Mouse (Mus musculus) heart, embryonic 10.5 days (tissue): ENCODE results near the gene Col17a1. TPM values are rescaled to one million over a fixed set of nuclear protein-coding genes. Genes with fewer than 3 reads are reported as not detected.

Experiments used
- DNase-seq: peaks from one replicate; pipeline ENCODE4 v3.0.0-alpha.2; 2017; ENCODE audit warnings: low spot score
- H3K27ac ChIP-seq: fragments of 300-500 bp; sonication (generic); 2 replicates; pipeline ENCODE4 v1.5.1; 2016; ENCODE audit warnings: mild to moderate bottlenecking
- H3K27me3 ChIP-seq: fragments of 300-500 bp; sonication (generic); 2 replicates; pipeline ENCODE4 v1.6.1; 2016; ENCODE audit warnings: mild to moderate bottlenecking; ENCODE audit not compliant: poor library complexity, insufficient read depth, severe bottlenecking
- H3K36me3 ChIP-seq: fragments of 300-500 bp; sonication (generic); 2 replicates; pipeline ENCODE4 v1.6.1; 2016; ENCODE audit warnings: mild to moderate bottlenecking, moderate library complexity
- H3K4me1 ChIP-seq: fragments of 300-500 bp; sonication (generic); 2 replicates; pipeline ENCODE4 v1.6.1; 2016; ENCODE audit warnings: mild to moderate bottlenecking
- H3K4me3 ChIP-seq: fragments of 300-500 bp; sonication (generic); 2 replicates; pipeline ENCODE4 v1.5.1; 2016; ENCODE audit warnings: mild to moderate bottlenecking, moderate library complexity
- H3K9me3 ChIP-seq: fragments of 300-500 bp; sonication (generic); 2 replicates; pipeline ENCODE4 v1.6.1; 2016; ENCODE audit warnings: mild to moderate bottlenecking, moderate library complexity
- WGBS: fragments of 180-500 bp; shearing (Covaris S2); methylation state at CpG from one replicate; pipeline ENCODE4 v1.1.7; 2016; 5-methylcytosine and 5-hydroxymethylcytosine counted together
- polyA plus RNA-seq: library from polyadenylated mRNA; unstranded; fragments of >200 nt; fragmentation: Nextera tagmentation; extraction: Ambion mirVana; gene quantifications from 2 replicates; pipeline ENCODE4 v1.2.1, GENCODE M21; 2016

Gene Col17a1
- polyA plus RNA-seq, 1 experiment from 2014 or later: 0.63 TPM

- H3K27me3 ChIP-seq: no peaks in the 10 kb centered on the region
- H3K4me1 ChIP-seq: no peaks in the 10 kb centered on the region
- DNase-seq: no peak
- peaks cover 53% of the 10 kb centered on the region for H3K36me3 ChIP-seq
- no peaks in the 10 kb centered on the region for H3K9me3 ChIP-seq
- 90% methylated on average over 10 of the region's 10 CpGs for WGBS
- H3K27ac ChIP-seq: no peak overlapping the region
- no peak overlapping the region for H3K4me3 ChIP-seq
Observed at GRCm38 (mm10) chr19:47627450-47627849, 64.4 kb downstream of the Col17a1 start.

- Histone ChIP-seq H3K27ac (no peak overlapping the region), H3K4me3 (no peak overlapping the region), H3K27me3 (no peaks in the 10 kb centered on the region), H3K4me1 (no peaks in the 10 kb centered on the region), H3K9me3 (no peaks in the 10 kb centered on the region), H3K36me3 (peaks cover 67% of the 10 kb centered on the region)
- no peak for DNase-seq
- WGBS: 67% methylated on average over 10 of the region's 10 CpGs
Observed at GRCm38 (mm10) chr19:47624940-47625711, 66.8 kb downstream of the Col17a1 start.

- Histone ChIP-seq H3K27ac (no peak overlapping the region), H3K4me3 (no peak overlapping the region), H3K36me3 (peaks cover 84% of the 10 kb centered on the region), H3K9me3 (no peaks in the 10 kb centered on the region), H3K27me3 (no peaks in the 10 kb centered on the region), H3K4me1 (no peaks in the 10 kb centered on the region)
- no peak for DNase-seq
- WGBS: 79% methylated on average over 8 of the region's 8 CpGs
Observed at GRCm38 (mm10) chr19:47621478-47621877, 70.4 kb downstream of the Col17a1 start.

- Histone ChIP-seq H3K4me3 (no peak overlapping the region), H3K4me1 (no peaks in the 10 kb centered on the region), H3K27me3 (no peaks in the 10 kb centered on the region), H3K27ac (no peak overlapping the region), H3K36me3 (peaks cover 52% of the 10 kb centered on the region), H3K9me3 (no peaks in the 10 kb centered on the region)
- no peak for DNase-seq
- WGBS: 61% methylated on average over 7 of the region's 7 CpGs
Observed at GRCm38 (mm10) chr19:47613442-47613841, 78.5 kb downstream of the Col17a1 start.

- H3K9me3 ChIP-seq: no peaks in the 10 kb centered on the region
- no peak overlapping the region for H3K4me3 ChIP-seq
- H3K27me3 ChIP-seq: no peaks in the 10 kb centered on the region
- H3K4me1 ChIP-seq: no peaks in the 10 kb centered on the region
- no peak overlapping the region for H3K27ac ChIP-seq
- H3K36me3 ChIP-seq: peaks cover 14% of the 10 kb centered on the region
- WGBS: 57% methylated on average over 3 of the region's 3 CpGs
- DNase-seq: no peak
Observed at GRCm38 (mm10) chr19:47608513-47608912, 83.4 kb downstream of the Col17a1 start.

Other genes with a start within 250 kb of the Col17a1 start
- 3.4 and 3.9 TPM in 2 replicates for gene Sh3pxd2a, start 227.7 kb downstream of the Col17a1 start, polyA plus RNA-seq
- gene Stn1, start 154.6 kb downstream of the Col17a1 start, polyA plus RNA-seq: 42.2 and 53.8 TPM in 2 replicates
- 7.8 and 10.1 TPM in 2 replicates for gene Slk, start 112.4 kb downstream of the Col17a1 start, polyA plus RNA-seq
- 238 and 281 TPM in 2 replicates for gene Sfr1, start 39.6 kb upstream of the Col17a1 start, polyA plus RNA-seq
- gene Gsto1, start 162.9 kb upstream of the Col17a1 start, polyA plus RNA-seq: 81.5 and 129 TPM in 2 replicates
- 0.59 and 1.0 TPM in 2 replicates for gene Gsto2, start 173.4 kb upstream of the Col17a1 start, polyA plus RNA-seq
- 0.06 and 0.11 TPM in 2 replicates for gene Cfap43, start 227.2 kb upstream of the Col17a1 start, polyA plus RNA-seq
- 15.6 and 21.1 TPM in 2 replicates for gene Itprip, start 227.2 kb upstream of the Col17a1 start, polyA plus RNA-seq
- 0.10 and 0.23 TPM in 2 replicates for gene Cfap58, start 245.6 kb upstream of the Col17a1 start, polyA plus RNA-seq